Mouse (Mus musculus) forebrain, embryonic 11.5 days (tissue): ENCODE data around the gene Myo1h. TPM values are rescaled to one million over a fixed set of nuclear protein-coding genes. Genes with fewer than 3 reads are reported as not detected.

Experiments used
- ATAC-seq: fragments of 200-750 bp; cut with Nextera tagmentation; replicated peaks from 2 replicates; pipeline ENCODE4 v1.8.0; 2017; ENCODE audit warnings: moderate TSS enrichment; ENCODE audit not compliant: low FRiP score
- DNase-seq: peaks from one replicate; pipeline ENCODE4 v3.0.0-alpha.2; 2017; ENCODE audit warnings: low spot score
- H3K27ac ChIP-seq: fragments of 300-500 bp; sonication (generic); 2 replicates; pipeline ENCODE4 v1.5.1; 2014; ENCODE audit warnings: low read depth, low read length
- H3K27me3 ChIP-seq: fragments of 300-500 bp; sonication (generic); 2 replicates; pipeline ENCODE4 v1.6.1; 2014; ENCODE audit warnings: mild to moderate bottlenecking, low read length, mixed read lengths; ENCODE audit not compliant: control insufficient read depth, insufficient read depth
- H3K36me3 ChIP-seq: fragments of 300-500 bp; sonication (generic); 2 replicates; pipeline ENCODE4 v1.6.1; 2014; ENCODE audit warnings: mild to moderate bottlenecking, low read length, moderate library complexity, mixed read lengths; ENCODE audit not compliant: control insufficient read depth, insufficient read depth
- H3K4me1 ChIP-seq: fragments of 300-500 bp; sonication (generic); replicated peaks from 2 replicates; pipeline ENCODE4 v1.6.1; 2014; ENCODE audit warnings: low read length, mixed read lengths; ENCODE audit not compliant: control insufficient read depth, insufficient read depth
- H3K4me2 ChIP-seq: fragments of 300-500 bp; sonication (generic); 2 replicates; pipeline ENCODE4 v1.6.1; 2014; ENCODE audit warnings: low read depth, mild to moderate bottlenecking, low read length, moderate library complexity, mixed read lengths; ENCODE audit not compliant: severe bottlenecking
- H3K4me3 ChIP-seq: fragments of 300-500 bp; sonication (generic); 2 replicates; pipeline ENCODE4 v1.5.1; 2014; ENCODE audit warnings: low read depth, low read length
- H3K9ac ChIP-seq: fragments of 300-500 bp; sonication (generic); 2 replicates; pipeline ENCODE4 v1.6.1; 2014; ENCODE audit warnings: low read length
- H3K9me3 ChIP-seq: fragments of 300-500 bp; sonication (generic); 2 replicates; pipeline ENCODE4 v1.6.1; 2016; ENCODE audit warnings: low read length, mixed read lengths; ENCODE audit not compliant: control insufficient read depth
- WGBS: fragments of 180-500 bp; shearing (Covaris S2); extraction: QIAGEN DNeasy Blood & Tissue Kit; methylation state at CpG from one replicate; pipeline ENCODE4 v1.1.7; 2014; 5-methylcytosine and 5-hydroxymethylcytosine counted together
- microRNA-seq: library from miRNA; unstranded; fragments of <30 nt; microRNA quantifications from one replicate; pipeline ENCODE4, GENCODE M21; 2016; ENCODE audit not compliant: insufficient number of aligned reads
- polyA plus RNA-seq: library from polyadenylated mRNA; unstranded; fragments of >200 nt; fragmentation: Nextera tagmentation; extraction: Ambion mirVana; gene quantifications from 2 replicates; pipeline ENCODE4 v1.2.1, GENCODE M21; 2014

Myo1h gene
- polyA plus RNA-seq, 1 experiment from 2014 or later: 0.91 TPM

DNA sequence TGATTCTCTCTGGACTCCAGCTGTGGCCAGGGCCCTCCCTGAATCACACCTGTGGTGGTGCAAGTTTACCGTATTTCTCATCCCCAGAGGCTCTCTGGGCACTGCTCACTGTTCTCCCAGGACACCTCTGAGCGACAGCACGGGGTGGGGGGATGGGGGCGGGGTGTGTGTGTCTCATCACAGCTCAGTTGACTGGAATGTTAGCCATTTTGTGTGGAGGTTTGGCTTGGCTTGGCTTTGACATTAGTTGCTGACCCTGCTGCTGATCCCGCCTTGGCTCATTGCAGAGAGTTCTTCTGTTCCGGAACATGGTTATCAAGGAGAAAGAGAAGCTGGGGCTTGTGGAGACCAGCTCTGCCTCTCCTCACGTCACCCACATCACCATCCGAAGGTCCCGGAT, 118.8 kb downstream of the Myo1h start:
- Histone ChIP-seq H3K27me3 (no peaks in the 10 kb centered on the region), H3K9ac (no peak overlapping the region), H3K36me3 (peaks cover 21% of the 10 kb centered on the region; the same call in 1 of the 2 replicates), H3K9me3 (no peaks in the 10 kb centered on the region), H3K4me2 (no peak overlapping the region), H3K4me1 (no peaks in the 10 kb centered on the region), H3K4me3 (no peak overlapping the region), H3K27ac (no peak overlapping the region)
- 93% methylated on average over 9 of the region's 9 CpGs for WGBS
- ATAC-seq: no peak
- DNase-seq: no peak

DNA sequence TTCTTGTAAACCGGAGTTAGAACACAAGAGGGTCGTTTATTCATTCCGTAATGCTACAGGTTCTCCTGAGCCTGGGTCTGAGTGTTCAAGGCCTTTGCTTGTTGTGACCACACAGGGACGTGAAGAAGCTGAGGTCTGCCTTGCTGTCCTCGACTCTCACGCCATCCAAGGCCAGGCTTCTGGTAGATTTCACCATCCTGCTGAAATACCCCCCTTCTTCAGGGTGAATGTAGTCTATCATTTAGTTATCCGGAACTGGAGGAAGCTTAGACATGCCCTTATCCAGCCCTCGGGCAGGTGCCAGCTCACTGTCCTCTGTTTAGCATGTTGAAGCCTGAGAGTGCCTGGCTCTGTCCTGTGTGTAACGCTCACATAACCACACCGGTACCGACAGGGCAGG, 119.9 kb downstream of the Myo1h start:
- ATAC-seq (no peak), DNase-seq (no peak)
- Histone ChIP-seq H3K9ac (no peak overlapping the region), H3K4me2 (no peak overlapping the region), H3K9me3 (no peaks in the 10 kb centered on the region), H3K4me1 (no peaks in the 10 kb centered on the region), H3K27me3 (no peaks in the 10 kb centered on the region), H3K36me3 (peaks cover 13% of the 10 kb centered on the region; the same call in 1 of the 2 replicates), H3K27ac (no peak overlapping the region), H3K4me3 (no peak overlapping the region)
- WGBS: 94% methylated on average over 11 of the region's 11 CpGs

DNA sequence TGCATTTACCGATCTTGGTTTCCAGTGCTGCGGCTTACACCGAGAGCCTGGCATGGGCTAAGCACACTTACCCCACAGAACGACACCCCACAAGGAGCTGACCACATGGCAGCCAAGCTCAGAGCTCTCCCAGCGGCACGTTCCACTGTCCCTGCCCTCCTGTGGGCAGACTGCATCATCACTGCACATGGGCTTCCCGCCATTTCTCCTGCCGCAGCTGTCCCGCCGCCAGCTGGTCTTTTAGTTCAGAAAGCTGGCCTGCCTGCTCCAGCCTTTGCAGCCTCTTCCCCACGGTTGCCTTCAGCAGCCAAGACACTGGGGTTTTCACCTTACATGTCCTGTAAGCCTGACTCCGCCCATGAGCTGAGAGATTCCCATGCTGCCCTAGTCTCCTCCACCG, 121.5 kb downstream of the Myo1h start:
- Histone ChIP-seq H3K36me3 (peaks cover 13% of the 10 kb centered on the region; the same call in 1 of the 2 replicates), H3K4me1 (no peaks in the 10 kb centered on the region), H3K9me3 (no peaks in the 10 kb centered on the region), H3K9ac (no peak overlapping the region), H3K27ac (no peak overlapping the region), H3K27me3 (no peaks in the 10 kb centered on the region), H3K4me2 (no peak overlapping the region), H3K4me3 (no peak overlapping the region)
- ATAC-seq: no peak
- DNase-seq: no peak
- 91% methylated on average over 13 of the region's 13 CpGs for WGBS

DNA sequence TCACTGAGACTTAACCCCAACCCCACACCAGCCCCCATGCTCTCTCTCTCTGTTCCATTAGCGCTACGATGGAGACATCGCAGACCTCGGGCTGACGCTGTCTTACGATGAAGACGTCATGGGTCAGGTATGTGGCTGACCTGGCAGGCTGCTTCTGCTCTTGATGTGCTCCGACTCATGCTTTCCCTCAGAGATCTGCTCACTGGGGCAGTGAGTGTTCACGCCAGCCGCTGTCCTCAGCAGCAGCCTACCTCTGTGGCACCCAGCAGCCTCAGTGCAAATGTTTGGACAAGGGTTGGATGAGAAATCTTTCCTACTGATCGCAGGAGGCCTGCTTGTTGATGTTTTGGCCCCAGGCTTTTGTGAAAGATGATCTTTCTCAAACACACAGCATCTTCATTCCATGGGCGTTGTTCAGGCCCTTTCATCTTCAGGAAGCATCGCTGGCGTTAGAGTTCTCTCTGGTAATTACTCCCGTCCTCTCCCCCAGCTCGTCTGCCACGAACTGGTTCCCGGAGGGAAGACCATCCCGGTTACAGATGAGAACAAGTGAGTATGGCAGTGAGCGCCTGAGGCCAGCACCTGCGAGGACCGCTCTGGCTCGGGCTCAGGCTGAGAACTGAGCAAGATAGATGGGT, 123.5 kb downstream of the Myo1h start:
- H3K4me1 ChIP-seq: no peaks in the 10 kb centered on the region
- no peak overlapping the region for H3K9ac ChIP-seq
- no peak overlapping the region for H3K27ac ChIP-seq
- no peak for ATAC-seq
- H3K27me3 ChIP-seq: no peaks in the 10 kb centered on the region
- H3K9me3 ChIP-seq: no peaks in the 10 kb centered on the region
- WGBS: 85% methylated on average over 23 of the region's 23 CpGs
- no peak overlapping the region for H3K4me2 ChIP-seq
- no peak for DNase-seq
- peaks cover 15% of the 10 kb centered on the region; the same call in 1 of the 2 replicates for H3K36me3 ChIP-seq
- no peak overlapping the region for H3K4me3 ChIP-seq

DNA sequence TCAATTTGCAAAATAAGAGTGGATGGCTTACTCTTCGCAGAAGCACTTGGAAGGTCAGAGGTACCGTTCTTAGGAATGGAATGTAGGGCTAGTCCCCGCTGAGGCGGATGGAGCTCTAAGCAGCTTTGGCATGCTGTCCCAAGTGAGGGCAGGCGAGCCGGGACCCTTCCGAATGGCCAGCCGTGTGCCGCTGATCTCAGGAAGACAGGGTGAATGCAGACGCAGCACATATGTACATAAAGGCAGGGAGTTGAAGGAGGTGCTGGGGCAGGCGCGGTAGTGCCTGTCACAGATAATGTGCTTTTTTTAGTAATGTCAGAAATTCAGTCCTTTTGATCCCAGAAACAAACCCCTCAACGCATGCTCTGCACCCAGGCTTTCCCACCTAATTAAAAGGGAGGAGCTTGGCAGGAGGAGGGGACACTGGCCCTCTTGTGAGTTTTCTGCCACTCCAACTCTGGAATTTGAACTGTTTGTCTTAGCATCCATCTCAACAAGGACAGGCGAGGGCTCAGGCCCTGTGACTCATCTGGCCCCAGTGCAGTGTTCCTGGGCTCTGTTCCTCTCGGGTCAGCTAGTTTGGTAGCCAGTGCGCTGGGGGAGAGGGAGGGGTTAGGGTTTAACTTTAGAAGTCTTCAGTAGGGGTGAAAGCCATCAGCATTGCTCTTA, 124.2 kb downstream of the Myo1h start:
- Histone ChIP-seq H3K36me3 (peaks cover 15% of the 10 kb centered on the region; the same call in 1 of the 2 replicates), H3K9me3 (no peaks in the 10 kb centered on the region), H3K4me1 (no peaks in the 10 kb centered on the region), H3K27me3 (no peaks in the 10 kb centered on the region), H3K9ac (no peak overlapping the region), H3K4me2 (no peak overlapping the region), H3K27ac (no peak overlapping the region), H3K4me3 (no peak overlapping the region)
- DNase-seq (no peak), ATAC-seq (no peak)
- 88% methylated on average over 16 of the region's 16 CpGs for WGBS

Small RNA genes within 50 kb of the gene (microRNA-seq; reads per million reads assigned to microRNA genes)
- not detected for gene Mir7027

Other genes with a start within 250 kb of the Myo1h start
- 13.9 and 14.0 TPM in 2 replicates for gene Usp30, start 223.7 kb upstream of the Myo1h start, polyA plus RNA-seq
- gene Svop, start 197.6 kb upstream of the Myo1h start, polyA plus RNA-seq: 17.6 and 19.4 TPM in 2 replicates
- 12.6 and 12.9 TPM in 2 replicates for gene Alkbh2, start 160.9 kb upstream of the Myo1h start, polyA plus RNA-seq
- 49.4 and 50.6 TPM in 2 replicates for gene Ung, start 158.8 kb upstream of the Myo1h start, polyA plus RNA-seq
- 1.3 and 1.9 TPM in 2 replicates for gene Acacb, start 142.6 kb upstream of the Myo1h start, polyA plus RNA-seq
- gene Foxn4, start 15.4 kb upstream of the Myo1h start, polyA plus RNA-seq: 0.25 and 0.60 TPM in 2 replicates
- 86.4 and 93.3 TPM in 2 replicates for gene Kctd10, start 91.3 kb downstream of the Myo1h start, polyA plus RNA-seq
- 52.9 and 59.6 TPM in 2 replicates for gene Ube3b, start 91.4 kb downstream of the Myo1h start, polyA plus RNA-seq
- gene Mmab, start 154.9 kb downstream of the Myo1h start, polyA plus RNA-seq: 27.7 and 30.6 TPM in 2 replicates
- 58.3 and 65.0 TPM in 2 replicates for gene Mvk, start 155.1 kb downstream of the Myo1h start, polyA plus RNA-seq